Mouse (Mus musculus): Measurements from ENCODE around the gene Mcl1.
"Not testable (repeated sequence)": the region's sequence is repeated elsewhere in the genome, so short reads cannot be mapped to it uniquely, and the experiment has no call there.

Mcl1 gene

GRCm38 (mm10) chr3:95685301-95685700 is 26.7 kb downstream of the Mcl1 start:
- DNase-seq (ENCODE audit: low read depth, low spot score), result no peak

GRCm38 (mm10) chr3:95685701-95686100 is 27.1 kb downstream of the Mcl1 start:
- DNase-seq (ENCODE audit: low read depth, low spot score), result no peak

DNA sequence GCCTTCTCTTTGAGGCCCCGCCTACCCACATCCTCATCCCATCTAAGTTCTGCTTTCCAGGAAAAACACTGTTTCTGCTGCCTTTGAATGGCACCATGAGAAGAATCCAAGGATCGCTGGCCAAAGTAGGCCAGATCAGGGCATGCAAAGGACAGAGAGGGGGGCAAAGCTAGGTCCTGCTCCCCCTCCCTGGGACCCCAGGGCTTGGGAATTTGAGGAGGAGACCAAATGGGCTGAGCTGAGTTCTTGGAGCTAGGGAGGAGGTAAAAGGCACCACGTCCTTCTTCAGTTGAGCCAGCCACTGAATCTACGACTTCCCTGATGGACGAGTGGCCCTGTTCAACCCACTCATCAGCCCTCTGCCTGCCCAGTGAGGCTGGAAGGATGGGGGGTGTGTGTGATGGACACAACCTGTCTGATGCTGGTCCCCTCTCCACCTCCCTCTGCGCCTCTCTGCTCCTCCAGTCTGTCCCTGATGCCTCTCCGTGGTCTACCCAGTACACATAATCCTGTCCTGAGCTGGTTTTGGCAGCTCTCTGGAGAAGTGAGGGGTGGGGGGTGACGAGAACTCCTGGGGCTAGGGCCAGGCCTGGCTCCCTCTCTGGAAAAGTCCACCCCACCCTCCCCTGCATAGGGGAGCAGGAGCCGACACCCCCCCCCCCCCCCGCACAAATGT is 28.0 kb downstream of the Mcl1 start:
- no peak for DNase-seq (ENCODE audit: low read depth, low spot score)

GRCm38 (mm10) chr3:95687168-95687523 is 28.6 kb downstream of the Mcl1 start:
- no peak for DNase-seq (ENCODE audit: low read depth, low spot score)

- DNase-seq (ENCODE audit: low read depth, low spot score), result no peak
Observed at GRCm38 (mm10) chr3:95687524-95688421, 29.2 kb downstream of the Mcl1 start, which contains the start of gene Adamtsl4. Gene Adamtsl4, minus strand, starts transcription at chr3:95687917.

DNA sequence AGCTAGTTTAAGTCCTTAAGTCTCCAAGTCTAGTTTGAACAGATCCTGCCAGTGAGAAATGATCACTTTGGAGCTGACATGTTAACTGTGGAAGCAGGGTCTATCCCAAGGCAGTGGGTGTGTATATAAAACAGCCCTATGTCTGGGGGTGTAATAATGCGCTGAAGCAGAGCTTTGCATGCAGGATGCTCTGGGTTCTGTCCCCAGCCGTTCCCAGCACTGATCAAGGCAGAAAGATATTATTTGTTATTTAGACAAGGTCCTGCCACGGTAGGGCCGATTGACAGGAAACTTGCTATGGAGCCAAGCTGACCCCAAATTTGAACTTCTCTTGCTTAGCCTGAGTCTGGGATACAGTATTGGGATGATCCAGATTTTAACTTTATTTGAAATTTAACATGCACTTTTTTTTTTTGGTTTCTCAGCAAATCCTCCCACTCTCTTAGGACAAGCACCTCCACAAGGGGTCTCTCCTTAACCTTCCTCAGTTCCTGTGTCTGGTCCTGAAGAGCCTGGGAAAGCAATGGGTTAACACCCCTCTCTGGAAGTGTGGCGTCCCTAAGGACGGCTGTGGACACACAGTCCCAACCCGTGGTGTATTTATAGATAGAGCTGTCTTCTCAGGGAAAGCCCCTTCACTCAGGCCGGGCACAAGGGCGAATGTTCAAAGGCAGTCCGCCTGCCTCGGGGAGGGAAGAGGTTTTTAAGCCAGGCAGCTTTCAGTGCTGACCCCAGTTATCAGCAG is 30.8 kb downstream of the Mcl1 start:
- DNase-seq (ENCODE audit: low read depth, low spot score), result no peak

- DNase-seq (ENCODE audit: low read depth, low spot score), result no peak
Observed at GRCm38 (mm10) chr3:95689940-95690339, 31.4 kb downstream of the Mcl1 start.

DNA sequence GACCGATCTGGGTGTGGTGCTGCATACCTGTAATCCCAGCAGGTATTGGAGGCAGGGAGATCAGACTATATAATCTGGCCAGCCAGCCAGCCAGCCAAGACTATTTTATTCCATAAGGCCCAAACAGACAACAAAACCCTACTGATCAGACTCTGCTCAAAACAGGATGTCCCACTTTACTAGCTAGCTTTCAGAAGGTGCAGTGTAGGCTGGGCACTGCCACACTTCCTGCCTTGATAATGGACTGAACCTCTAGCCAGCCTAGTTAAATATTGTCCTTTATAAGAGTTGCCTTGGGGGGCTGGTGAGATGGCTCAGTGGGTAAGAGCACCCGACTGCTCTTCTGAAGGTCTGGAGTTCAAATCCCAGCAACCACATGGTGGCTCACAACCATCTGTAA is 32.0 kb downstream of the Mcl1 start:
- DNase-seq (ENCODE audit: low read depth, low spot score), result not testable (repeated sequence)

DNA sequence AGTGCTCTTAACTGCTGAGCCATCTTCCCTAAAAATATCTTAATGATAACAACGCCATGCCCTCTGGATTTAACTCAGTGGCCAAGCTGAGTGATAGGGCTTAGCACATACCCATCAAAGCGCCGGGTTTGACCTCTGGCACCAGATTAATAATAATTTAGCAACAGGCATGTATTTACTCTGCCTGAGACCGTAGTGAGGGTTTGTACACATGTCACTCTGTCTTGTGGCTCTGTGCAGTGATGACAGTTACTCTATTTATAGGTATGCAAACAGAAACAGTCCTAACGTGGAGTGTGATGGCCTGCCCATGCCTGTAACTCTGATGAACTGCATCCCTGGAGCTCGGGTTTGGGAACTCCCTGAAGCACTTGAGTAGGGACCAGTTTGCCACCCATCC is 34.1 kb downstream of the Mcl1 start:
- DNase-seq (ENCODE audit: low read depth, low spot score), result peak; percentile 57

DNA sequence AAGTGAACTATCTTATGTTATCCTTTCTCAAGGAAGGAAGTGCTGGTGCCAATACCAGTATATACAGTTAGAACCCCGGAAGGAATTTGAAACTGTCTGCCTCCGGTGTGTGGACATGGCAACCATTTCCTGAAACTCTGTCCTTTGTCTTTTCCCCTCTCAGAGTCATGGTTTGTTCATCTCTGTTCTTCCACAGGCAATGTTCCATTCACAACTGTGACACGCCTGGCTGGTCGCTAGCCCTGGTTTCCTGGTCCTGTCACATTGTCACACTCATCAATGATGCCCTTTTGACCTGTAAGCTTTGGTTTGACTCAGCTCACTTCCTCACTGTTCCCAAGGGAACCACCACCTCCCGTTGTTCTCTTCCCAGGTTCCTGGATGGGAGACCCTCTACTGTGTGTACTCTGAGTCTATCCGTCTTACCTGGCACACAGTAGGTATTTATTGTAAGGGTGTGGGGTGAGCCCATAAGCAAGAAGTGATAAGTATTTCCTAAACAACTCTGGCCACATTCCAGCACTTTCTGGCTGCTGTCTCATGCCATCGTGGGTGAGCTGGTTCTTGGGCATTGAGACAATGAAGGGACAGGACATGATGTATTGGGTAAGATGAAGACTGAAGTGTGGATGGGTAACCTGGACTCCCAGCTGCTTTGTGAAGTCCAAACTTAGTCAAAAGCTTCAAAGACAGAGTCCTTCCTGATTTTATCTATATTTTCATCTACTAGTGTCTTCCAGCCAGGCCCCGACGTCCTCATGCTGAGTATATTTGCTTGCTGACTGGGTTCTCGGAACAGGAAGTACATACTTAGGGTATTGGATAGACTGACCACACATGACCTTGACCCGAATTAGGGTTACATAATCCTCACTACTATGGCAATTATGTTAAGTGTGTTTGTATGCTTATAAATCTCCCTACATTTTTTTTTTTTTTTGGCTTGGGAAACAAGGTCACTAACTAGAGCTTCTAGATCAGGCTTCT is 35.5 kb downstream of the Mcl1 start:
- peak; percentile 17 for DNase-seq (ENCODE audit: low read depth, low spot score)

DNA sequence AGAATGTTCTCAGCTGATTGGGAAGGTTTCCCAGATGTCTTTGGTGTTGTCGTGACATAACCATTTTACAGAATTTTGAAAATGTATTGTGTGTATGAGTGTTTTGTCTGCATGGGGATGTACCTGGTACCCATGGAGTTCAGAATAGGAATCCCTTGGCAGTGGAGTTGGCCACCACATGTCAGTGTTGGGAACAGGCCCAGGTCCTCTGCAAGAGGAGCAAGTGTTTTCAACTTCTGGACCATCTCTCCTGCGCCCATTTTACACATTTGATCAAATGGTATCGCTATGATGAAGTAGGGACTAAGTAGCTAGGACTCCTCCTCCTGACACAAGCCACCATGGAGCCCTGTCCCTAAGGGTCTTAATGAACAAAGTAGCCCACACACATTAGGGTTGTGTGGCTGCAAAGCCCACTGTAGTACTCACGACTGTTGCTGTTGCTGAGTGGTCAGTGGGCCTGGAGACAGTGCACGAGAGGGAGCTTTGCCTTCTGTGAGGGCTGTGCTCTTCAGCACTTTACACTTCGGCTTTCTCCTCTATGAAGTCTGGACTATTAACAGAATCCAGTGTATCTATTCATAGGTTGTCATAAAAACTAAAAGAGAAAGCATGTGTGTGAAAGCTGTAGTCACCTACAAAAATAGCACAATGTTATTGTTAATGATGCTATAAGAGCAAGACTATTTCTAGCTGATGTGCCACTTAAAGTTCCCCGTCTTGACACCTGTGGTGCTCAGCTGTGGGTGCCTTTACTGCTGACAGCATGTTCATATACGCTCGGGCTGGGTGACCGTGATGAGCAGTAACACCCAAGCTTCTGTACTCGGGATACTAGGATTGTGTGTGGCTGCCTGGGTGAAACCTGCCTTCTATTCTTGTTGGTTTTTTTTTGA is 36.5 kb downstream of the Mcl1 start:
- DNase-seq (ENCODE audit: low read depth, low spot score), result peak; percentile 81

GRCm38 (mm10) chr3:95695796-95696195 is 37.2 kb downstream of the Mcl1 start:
- no peak for DNase-seq (ENCODE audit: low read depth, low spot score)

GRCm38 (mm10) chr3:95696360-95696759 is 37.8 kb downstream of the Mcl1 start:
- DNase-seq (ENCODE audit: low read depth, low spot score), result no peak

DNA sequence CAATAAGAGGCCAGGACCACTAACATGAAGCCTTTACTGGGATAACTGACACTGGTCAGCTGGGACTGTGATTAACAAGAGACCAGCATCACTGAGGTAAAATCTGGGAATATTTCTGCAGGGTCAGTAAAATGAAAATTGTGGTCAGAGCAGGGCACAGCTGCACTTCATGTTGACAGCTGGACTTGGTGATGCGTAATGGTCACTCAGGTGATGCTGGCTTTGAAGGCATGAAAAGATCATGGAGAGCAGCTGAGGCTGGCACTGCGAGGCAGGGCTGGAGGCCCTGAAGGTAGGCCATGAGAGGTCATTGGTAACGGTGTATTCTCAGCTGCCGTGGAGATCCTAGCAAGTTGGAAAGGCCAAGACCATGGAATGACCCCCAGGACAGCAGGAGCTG is 39.7 kb downstream of the Mcl1 start:
- DNase-seq (ENCODE audit: low read depth, low spot score), result no peak

DNA sequence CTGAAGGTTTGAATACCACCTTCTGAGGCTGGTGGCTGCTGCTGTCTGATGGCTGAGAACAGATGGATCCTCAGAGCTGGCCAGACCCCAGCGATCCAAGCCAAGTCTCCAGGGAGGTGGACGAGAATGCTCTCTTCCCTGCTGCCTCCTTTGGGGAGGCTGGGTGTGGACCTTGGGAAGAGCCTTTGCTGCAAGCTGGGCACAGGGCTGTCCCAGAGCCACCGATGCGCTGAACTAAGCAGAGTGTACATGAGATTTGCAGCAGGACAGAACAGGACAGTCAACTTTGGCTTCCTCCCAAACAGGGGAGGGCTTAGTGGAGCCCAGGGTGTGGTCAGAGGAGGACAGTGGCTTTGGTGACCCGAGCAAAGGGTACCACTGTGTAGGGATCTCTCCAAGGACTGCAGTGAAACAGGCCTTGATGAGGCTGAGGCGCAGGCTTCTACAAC is 41.7 kb downstream of the Mcl1 start:
- no peak for DNase-seq (ENCODE audit: low read depth, low spot score)

DNA sequence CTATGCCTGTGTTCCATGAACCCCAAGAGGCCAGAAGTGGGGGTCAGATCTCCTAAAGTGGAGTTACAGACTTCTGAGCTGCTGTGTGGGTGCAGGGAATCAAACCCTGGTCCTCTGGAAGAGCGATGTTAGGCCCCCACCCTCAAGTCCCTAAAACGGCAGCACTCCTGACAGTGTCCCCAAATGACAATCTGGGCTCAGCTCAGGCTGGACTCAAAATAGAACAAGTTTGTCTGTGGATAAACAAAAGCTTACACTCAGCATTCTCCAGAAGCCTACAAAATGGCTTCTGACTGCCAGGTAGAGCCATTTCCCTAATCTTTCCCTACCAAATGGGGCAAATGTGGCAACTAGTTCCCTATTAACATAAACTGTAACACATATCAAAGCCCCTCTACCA is 42.5 kb downstream of the Mcl1 start:
- no peak for DNase-seq (ENCODE audit: low read depth, low spot score)

DNA sequence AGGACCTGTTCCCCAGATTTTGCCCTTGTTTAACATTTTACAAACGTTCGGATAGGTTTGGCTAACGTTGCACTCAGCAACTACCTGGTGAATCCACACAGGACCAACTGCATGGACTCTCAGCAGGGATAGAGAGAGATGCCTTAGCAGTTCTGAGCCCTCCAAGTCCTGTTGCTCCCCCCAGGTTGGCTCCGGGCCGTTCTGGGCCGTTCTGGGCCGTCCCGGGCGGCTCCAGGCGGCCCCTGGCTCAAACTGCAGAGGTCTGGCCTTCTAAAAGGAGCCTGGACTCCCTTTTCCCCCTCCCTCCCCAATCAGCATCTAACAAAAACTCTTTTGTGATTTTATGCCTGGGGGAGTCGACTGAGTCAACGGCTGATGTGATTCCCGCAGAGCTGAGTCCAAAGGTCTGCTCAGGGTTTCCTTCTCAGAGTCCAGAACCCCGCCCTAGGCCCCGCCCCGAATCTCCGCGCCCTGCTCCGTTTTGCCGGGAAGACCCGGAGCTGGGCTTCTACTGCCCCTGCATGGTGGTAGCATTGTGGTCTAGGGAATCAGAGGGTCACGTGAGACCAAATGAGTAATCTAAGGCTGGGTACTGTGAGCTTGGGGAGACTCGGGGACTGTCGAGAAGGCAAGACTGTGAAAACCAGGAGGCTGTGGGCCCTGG is 43.4 kb downstream of the Mcl1 start:
- no peak for DNase-seq (ENCODE audit: low read depth, low spot score)

- no peak for DNase-seq (ENCODE audit: low read depth, low spot score)
Observed at GRCm38 (mm10) chr3:95703276-95703675, 44.7 kb downstream of the Mcl1 start.

DNA sequence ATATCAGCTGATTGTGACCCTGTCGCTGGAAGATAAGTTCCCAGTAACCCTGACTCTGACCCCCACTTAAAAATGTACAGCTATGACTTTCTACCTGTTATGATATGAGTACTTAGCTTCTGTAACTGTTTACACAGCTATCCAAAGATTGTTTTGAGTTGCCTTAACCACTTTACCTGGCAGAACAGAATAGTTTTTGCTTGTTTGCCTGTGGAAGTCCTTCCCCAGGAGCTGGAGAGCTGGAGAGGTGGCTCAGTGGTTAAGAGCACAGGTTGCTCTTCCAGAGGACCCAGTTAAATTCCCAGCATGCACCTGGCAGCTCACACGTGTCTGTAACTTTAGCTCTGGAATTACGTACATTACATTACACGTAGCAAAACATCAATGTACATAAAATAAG is 46.0 kb downstream of the Mcl1 start:
- no peak for DNase-seq (ENCODE audit: low read depth, low spot score)
